9 mouse cellular contexts compared by ENCODE assay signal in the genomic region with DNA sequence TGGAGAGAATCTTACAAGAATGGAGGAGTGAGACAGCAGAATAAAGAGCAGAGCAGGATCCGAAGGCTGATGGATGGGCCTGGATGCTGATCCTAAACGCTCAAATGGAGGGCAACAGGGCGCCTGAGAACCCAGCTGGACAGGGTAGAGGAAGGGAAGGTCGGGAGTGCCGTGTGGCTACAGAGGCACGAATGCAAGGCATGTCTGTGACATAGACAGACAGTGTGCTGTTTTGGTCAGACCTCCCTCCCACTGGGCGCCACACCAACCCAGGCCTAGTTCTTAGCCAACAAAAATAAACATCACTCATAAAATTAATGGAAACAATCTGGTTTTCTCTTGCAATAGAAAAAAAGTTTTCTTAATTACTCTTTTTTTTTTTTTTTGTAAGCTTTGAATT.
DNase-seq lines count a peak whose midpoint lies in the region; TF ChIP-seq lines count a peak whose summit lies in the region.
"Had no signal": no experiment of that assay in that cellular context is flagged by ENCODE, and none has a peak within 500 bp of the region (broad histone marks: within the 10 kb centered on the region; RNA-seq: fewer than 3 reads in every experiment).

No protein-coding gene starts in this region.

- H3K9me3 ChIP-seq in limb, embryonic 10.5 days (replicated peaks) = no peaks in the 10 kb centered on the region
- H3K9me3 ChIP-seq: midbrain, embryonic 15.5 days had no signal

- intact Hi-C loops in left cerebral cortex, adult 2 months (cut with DNase I) = no loop called here

- H3K4me3 ChIP-seq in limb, embryonic 10.5 days = no peak overlapping the region
- no peak overlapping the region for H3K4me3 ChIP-seq in left cerebral cortex, adult 2 months
- H3K4me3 ChIP-seq: midbrain, embryonic 15.5 days had no signal

- no peak for TF ChIP-seq CTCF in left cerebral cortex, adult 2 months (IDR thresholded peaks at IDR 0.05)

- no peaks in the 10 kb centered on the region for H3K27me3 ChIP-seq in limb, embryonic 10.5 days (ENCODE audit: low read depth, poor library complexity, severe bottlenecking)
- H3K27me3 ChIP-seq: midbrain, embryonic 15.5 days had no signal

- DNase-seq in adrenal gland, adult 2 months = peak; percentile 12
- DNase-seq in adrenal gland, postnatal 4 days (ENCODE audit: low spot score in 2 of 2) = no peak
- DNase-seq in urinary bladder, postnatal 14 days (ENCODE audit: low spot score) = peak; percentile 38
- no peak for DNase-seq in urinary bladder, adult 2 months (ENCODE audit: low spot score)
- DNase-seq in limb, embryonic 10.5 days (ENCODE audit: low spot score) = no peak
- no peak for DNase-seq in left cerebral cortex, adult 2 months (ENCODE audit: extremely low spot score in 1 of 2, low spot score in 2 of 2)
- DNase-seq in layer of hippocampus, adult 9-11 months = no peak
- DNase-seq in right cerebral cortex, postnatal 10 days (ENCODE audit: low spot score in 2 of 2) = no peak

- H3K36me3 ChIP-seq in limb, embryonic 10.5 days = no peaks in the 10 kb centered on the region
- H3K36me3 ChIP-seq: midbrain, embryonic 15.5 days had no signal

- H3K27ac ChIP-seq in limb, embryonic 10.5 days = peak overlapping the region; percentile 66
- H3K27ac ChIP-seq in left cerebral cortex, adult 2 months = no peak overlapping the region
- H3K27ac ChIP-seq: midbrain, embryonic 15.5 days had no signal

- 50% methylated on average over 7 of the region's 7 CpGs for WGBS in limb, embryonic 10.5 days

- H3K4me1 ChIP-seq in limb, embryonic 10.5 days = peaks cover 24% of the 10 kb centered on the region

Comparison
In these comparisons a context has a peak if more than half of its experiments do, and no peak if none do; other contexts are left out.
1. DNase-seq: peak in adrenal gland, adult 2 months (single experiment) and urinary bladder, postnatal 14 days (single experiment); none in adrenal gland, postnatal 4 days (0 of 2), urinary bladder, adult 2 months (single experiment), limb, embryonic 10.5 days (single experiment), left cerebral cortex, adult 2 months (0 of 2), layer of hippocampus, adult 9-11 months (single experiment) and right cerebral cortex, postnatal 10 days (0 of 2).